10 mouse cellular contexts compared by ENCODE assay signal in the genomic region with DNA sequence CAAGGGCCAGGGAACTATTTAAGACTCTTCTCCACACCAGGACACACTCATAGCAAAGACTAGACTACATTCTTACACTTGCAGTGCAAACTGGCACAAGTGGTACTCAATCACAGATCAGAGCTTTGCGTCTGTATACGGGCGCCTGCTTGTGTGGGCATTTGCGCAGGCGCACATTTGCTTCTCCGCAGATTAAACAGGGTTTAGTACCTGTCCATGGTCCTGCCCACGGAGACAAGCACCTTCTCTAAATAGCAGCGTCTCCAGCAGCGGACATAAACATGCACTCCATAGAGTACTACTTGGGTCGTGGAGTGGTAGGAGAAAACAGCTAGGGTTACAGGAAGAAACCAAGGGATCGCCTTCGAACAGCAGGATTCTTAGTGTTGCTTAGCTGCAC.
DNase-seq lines count a peak whose midpoint lies in the region; ATAC-seq and TF ChIP-seq lines count a peak whose summit lies in the region.
"Had no signal": no experiment of that assay in that cellular context is flagged by ENCODE, and none has a peak within 500 bp of the region (broad histone marks: within the 10 kb centered on the region; RNA-seq: fewer than 3 reads in every experiment).

No protein-coding gene starts in this region.

- no peak for TF ChIP-seq CTCF in liver, adult 2 months (IDR thresholded peaks at IDR 0.05; ENCODE audit: low read depth, low read length)
- TF ChIP-seq CTCF in stomach, postnatal 0 days (IDR thresholded peaks at IDR 0.05; ENCODE audit: low read depth), result no peak

- WGBS in forebrain, embryonic 13.5 days, result 60% methylated on average over 12 of the region's 12 CpGs
- WGBS in forebrain, embryonic 12.5 days, result 61% methylated on average over 12 of the region's 12 CpGs
- WGBS in liver, adult 2 months, result 29% methylated on average over 12 of the region's 12 CpGs
- 43% methylated on average over 12 of the region's 12 CpGs for WGBS in liver, embryonic 11.5 days
- 49% methylated on average over 12 of the region's 12 CpGs for WGBS in embryonic facial prominence, embryonic 14.5 days
- 47% methylated on average over 12 of the region's 12 CpGs for whole genome bisulfite sequencing in stomach, postnatal 0 days

- no peaks in the 10 kb centered on the region for H3K9me3 ChIP-seq in forebrain, embryonic 13.5 days (replicated peaks)
- H3K9me3 ChIP-seq in forebrain, embryonic 12.5 days, result no peaks in the 10 kb centered on the region
- H3K9me3 ChIP-seq in liver, embryonic 11.5 days (ENCODE audit: control insufficient read depth, low read length), result no peaks in the 10 kb centered on the region
- H3K9me3 ChIP-seq in embryonic facial prominence, embryonic 14.5 days (ENCODE audit: control insufficient read depth, low read length), result no peaks in the 10 kb centered on the region
- H3K9me3 ChIP-seq in stomach, postnatal 0 days (ENCODE audit: control insufficient read depth, low read length), result no peaks in the 10 kb centered on the region
- H3K9me3 ChIP-seq: liver, embryonic 13.5 days had no signal

- ATAC-seq in forebrain, embryonic 13.5 days, result no peak
- ATAC-seq in forebrain, embryonic 12.5 days (ENCODE audit: low FRiP score), result no peak
- ATAC-seq in liver, embryonic 11.5 days (replicated peaks; ENCODE audit: low FRiP score), result no peak
- no peak for ATAC-seq in embryonic facial prominence, embryonic 14.5 days (ENCODE audit: low read depth)
- no peak for ATAC-seq in stomach, postnatal 0 days (ENCODE audit: low FRiP score, low TSS enrichment)

- H3K4me3 ChIP-seq in forebrain, embryonic 13.5 days, result no peak overlapping the region
- no peak overlapping the region for H3K4me3 ChIP-seq in forebrain, embryonic 12.5 days (replicated peaks)
- no peak overlapping the region for H3K4me3 ChIP-seq in liver, adult 2 months (ENCODE audit: insufficient read depth, low read depth, low read length)
- no peak overlapping the region for H3K4me3 ChIP-seq in liver, embryonic 11.5 days (ENCODE audit: low read depth, low read length)
- no peak overlapping the region for H3K4me3 ChIP-seq in embryonic facial prominence, embryonic 14.5 days (ENCODE audit: low read depth, low read length)
- H3K4me3 ChIP-seq in stomach, postnatal 0 days (ENCODE audit: low read depth, low read length), result no peak overlapping the region
- H3K4me3 ChIP-seq: liver, embryonic 13.5 days had no signal

- no peaks in the 10 kb centered on the region for H3K79me2 ChIP-seq in liver, adult 2 months (ENCODE audit: control insufficient read depth, insufficient read depth, low read length)

- intact Hi-C loops in gastrocnemius, postnatal 36 days (cut with DNase I), result no loop called here

- TF ChIP-seq POLR2A in liver, adult 2 months (IDR thresholded peaks at IDR 0.05; ENCODE audit: extremely low read depth, insufficient read depth, low read length), result no peak

- H3K9ac ChIP-seq in forebrain, embryonic 13.5 days, result no peak overlapping the region
- no peak overlapping the region for H3K9ac ChIP-seq in forebrain, embryonic 12.5 days
- no peak overlapping the region for H3K9ac ChIP-seq in liver, adult 2 months (ENCODE audit: low read depth, low read length)
- H3K9ac ChIP-seq in liver, embryonic 11.5 days (ENCODE audit: low read depth, low read length), result no peak overlapping the region
- H3K9ac ChIP-seq in embryonic facial prominence, embryonic 14.5 days (ENCODE audit: low read depth, low read length), result no peak overlapping the region
- no peak overlapping the region for H3K9ac ChIP-seq in stomach, postnatal 0 days (ENCODE audit: low read length)
- H3K9ac ChIP-seq: liver, embryonic 13.5 days had no signal

- TF ChIP-seq EP300 in stomach, postnatal 0 days (optimal IDR thresholded peaks at IDR 0.05), result no peak

- H3K27ac ChIP-seq in forebrain, embryonic 13.5 days, result 0 out of 2 replicates have a peak overlapping the region, but pooled peaks have one; percentile 14
- no peak overlapping the region for H3K27ac ChIP-seq in forebrain, embryonic 12.5 days
- no peak overlapping the region for H3K27ac ChIP-seq in liver, adult 2 months (replicated peaks; ENCODE audit: insufficient read depth, low read depth, low read length)
- no peak overlapping the region for H3K27ac ChIP-seq in liver, embryonic 11.5 days (ENCODE audit: low read depth, low read length)
- no peak overlapping the region for H3K27ac ChIP-seq in embryonic facial prominence, embryonic 14.5 days (replicated peaks; ENCODE audit: low read depth, low read length)
- no peak overlapping the region for H3K27ac ChIP-seq in stomach, postnatal 0 days (replicated peaks)
- H3K27ac ChIP-seq: liver, embryonic 13.5 days had no signal

- H3K27me3 ChIP-seq in forebrain, embryonic 13.5 days, result no peaks in the 10 kb centered on the region
- H3K27me3 ChIP-seq in forebrain, embryonic 12.5 days, result no peaks in the 10 kb centered on the region
- H3K27me3 ChIP-seq in liver, adult 2 months (ENCODE audit: control insufficient read depth, insufficient read depth, low read length), result no peaks in the 10 kb centered on the region
- no peaks in the 10 kb centered on the region for H3K27me3 ChIP-seq in liver, embryonic 11.5 days (replicated peaks; ENCODE audit: control insufficient read depth, insufficient read depth, low read length)
- no peaks in the 10 kb centered on the region for H3K27me3 ChIP-seq in embryonic facial prominence, embryonic 14.5 days (replicated peaks; ENCODE audit: control insufficient read depth, insufficient read depth, low read length)
- H3K27me3 ChIP-seq in stomach, postnatal 0 days (ENCODE audit: control insufficient read depth, insufficient read depth, low read length), result no peaks in the 10 kb centered on the region
- H3K27me3 ChIP-seq: liver, embryonic 13.5 days had no signal

- H3K4me2 ChIP-seq in forebrain, embryonic 13.5 days, result no peak overlapping the region
- no peak overlapping the region for H3K4me2 ChIP-seq in forebrain, embryonic 12.5 days
- H3K4me2 ChIP-seq in liver, embryonic 11.5 days, result no peak overlapping the region
- H3K4me2 ChIP-seq in embryonic facial prominence, embryonic 14.5 days (ENCODE audit: low read depth, low read length), result no peak overlapping the region
- H3K4me2 ChIP-seq in stomach, postnatal 0 days (replicated peaks; ENCODE audit: low read depth), result no peak overlapping the region
- H3K4me2 ChIP-seq: liver, embryonic 13.5 days had no signal

- DNase-seq in liver, adult 2 months (ENCODE audit: extremely low read depth, low read depth, low spot score), result peak; percentile 5
- no peak for DNase-seq in liver, embryonic 11.5 days (ENCODE audit: low spot score)
- DNase-seq in embryonic facial prominence, embryonic 14.5 days (ENCODE audit: low spot score), result peak; percentile 70
- DNase-seq in stomach, postnatal 0 days (ENCODE audit: low spot score), result peak; percentile 70
- DNase-seq in right cerebral cortex, adult 2 months (ENCODE audit: low spot score in 2 of 2), result no peak
- no peak for DNase-seq in gastrocnemius, postnatal 36 days
- DNase-seq: cerebellum, adult 9-11 months; liver, embryonic 13.5 days had no signal

- H3K36me3 ChIP-seq in forebrain, embryonic 13.5 days (ENCODE audit: poor library complexity, severe bottlenecking), result no peaks in the 10 kb centered on the region
- H3K36me3 ChIP-seq in forebrain, embryonic 12.5 days (replicated peaks), result 0 out of 2 replicates have a peak, but pooled peaks cover under 1% of the 10 kb centered on the region
- H3K36me3 ChIP-seq in liver, adult 2 months (ENCODE audit: control insufficient read depth, insufficient read depth, low read length), result no peaks in the 10 kb centered on the region
- H3K36me3 ChIP-seq in liver, embryonic 11.5 days (ENCODE audit: control insufficient read depth, insufficient read depth, low read length), result no peaks in the 10 kb centered on the region
- H3K36me3 ChIP-seq in embryonic facial prominence, embryonic 14.5 days (ENCODE audit: control insufficient read depth, insufficient read depth, low read length), result no peaks in the 10 kb centered on the region
- H3K36me3 ChIP-seq in stomach, postnatal 0 days (ENCODE audit: control insufficient read depth, insufficient read depth, low read length), result no peaks in the 10 kb centered on the region
- H3K36me3 ChIP-seq: liver, embryonic 13.5 days had no signal

- H3K4me1 ChIP-seq in forebrain, embryonic 13.5 days, result peaks cover 65% of the 10 kb centered on the region
- H3K4me1 ChIP-seq in forebrain, embryonic 12.5 days, result peaks cover 66% of the 10 kb centered on the region
- no peaks in the 10 kb centered on the region for H3K4me1 ChIP-seq in liver, adult 2 months (ENCODE audit: control insufficient read depth, insufficient read depth, low read length)
- no peaks in the 10 kb centered on the region for H3K4me1 ChIP-seq in liver, embryonic 11.5 days (replicated peaks; ENCODE audit: control insufficient read depth, insufficient read depth, low read length)
- peaks cover 17% of the 10 kb centered on the region for H3K4me1 ChIP-seq in embryonic facial prominence, embryonic 14.5 days (ENCODE audit: control insufficient read depth, insufficient read depth, low read length)
- H3K4me1 ChIP-seq in stomach, postnatal 0 days (replicated peaks; ENCODE audit: control insufficient read depth, insufficient read depth), result no peaks in the 10 kb centered on the region
- H3K4me1 ChIP-seq: liver, embryonic 13.5 days had no signal

Comparison
In these comparisons a context has a peak if more than half of its experiments do, and no peak if none do; other contexts are left out.
1. DNase-seq: peak in liver, adult 2 months (single experiment), embryonic facial prominence, embryonic 14.5 days (single experiment) and stomach, postnatal 0 days (single experiment); none in liver, embryonic 11.5 days (single experiment), right cerebral cortex, adult 2 months (0 of 2) and gastrocnemius, postnatal 36 days (0 of 2).